Mouse (Mus musculus): ENCODE measurements around the gene Efna5. TPM values are rescaled to one million over a fixed set of nuclear protein-coding genes. Genes with fewer than 3 reads are reported as not detected.

Efna5 gene
- 65.2 and 70.3 TPM in 2 replicates for polyA plus RNA-seq (2014; fragmentation: Nextera tagmentation; extraction: Ambion mirVana)

DNA sequence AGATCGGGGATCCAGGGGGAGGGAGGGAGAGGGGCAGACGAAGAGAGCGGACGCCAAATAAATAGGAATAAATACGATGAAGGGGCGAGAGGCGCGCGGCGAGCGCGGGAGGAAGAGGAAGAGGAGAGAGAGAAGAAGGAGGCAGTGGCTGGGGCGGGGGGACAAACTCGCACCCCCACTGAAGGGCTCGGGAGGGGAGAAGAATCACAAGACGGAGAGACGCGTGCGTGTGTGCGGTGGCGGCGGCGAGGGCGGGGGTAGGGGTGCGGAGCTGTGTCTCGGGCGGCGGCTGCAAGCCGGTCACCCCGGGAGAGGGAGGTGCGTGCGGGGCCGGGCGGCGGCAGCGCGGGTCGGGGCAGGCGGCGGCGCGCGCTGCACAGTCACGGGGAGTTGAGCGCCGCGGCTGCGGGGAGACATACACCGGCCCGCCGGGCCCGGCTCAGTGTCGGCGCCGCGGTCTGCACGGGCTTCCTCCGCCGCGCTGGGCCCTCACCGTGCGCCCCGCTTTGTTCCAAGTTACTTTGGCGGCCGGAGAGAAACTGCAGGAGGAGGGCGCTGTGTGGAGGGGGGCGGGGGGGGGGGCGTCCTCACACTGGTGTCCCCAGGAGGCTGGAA, at the start of gene Efna5:
Gene Efna5 (minus strand): TSS at position 142 of the 615 bp plus-strand sequence.
- no peaks in the 10 kb centered on the region for H3K36me3 ChIP-seq (replicated peaks; ENCODE audit: control insufficient read depth, insufficient read depth, low read depth, low read length)
- WGBS = 2% methylated on average over 30 of the region's 68 CpGs
- peak within 1 kb of the TSS; percentile 96 for H3K9ac ChIP-seq (replicated peaks; ENCODE audit: low read length)
- peak; percentile 16; the same call in 1 of the 2 replicates for ATAC-seq (replicated peaks; ENCODE audit: insufficient number of reproducible peaks, low FRiP score, low TSS enrichment, low read depth)
- H3K27ac ChIP-seq (replicated peaks; ENCODE audit: low read depth, low read length) = peak within 1 kb of the TSS; percentile 74
- H3K4me1 ChIP-seq (ENCODE audit: control insufficient read depth, insufficient read depth, low read length) = no peaks in the 10 kb centered on the region
- H3K4me2 ChIP-seq (ENCODE audit: low read depth, low read length) = peak within 1 kb of the TSS; percentile 89
- H3K27me3 ChIP-seq (ENCODE audit: control insufficient read depth, insufficient read depth, low read length) = no peaks in the 10 kb centered on the region
- DNase-seq (ENCODE audit: low spot score) = peak; percentile 58
- H3K9me3 ChIP-seq (replicated peaks; ENCODE audit: control insufficient read depth, low read length) = no peaks in the 10 kb centered on the region
- H3K4me3 ChIP-seq (ENCODE audit: low read depth, low read length) = peak within 1 kb of the TSS; percentile 94

- Histone ChIP-seq H3K4me3 (ENCODE audit: low read depth, low read length) (no peak overlapping the region), H3K4me2 (ENCODE audit: low read depth, low read length) (no peak overlapping the region), H3K27ac (replicated peaks; ENCODE audit: low read depth, low read length) (no peak overlapping the region), H3K27me3 (ENCODE audit: control insufficient read depth, insufficient read depth, low read length) (no peaks in the 10 kb centered on the region), H3K9ac (replicated peaks; ENCODE audit: low read length) (no peak overlapping the region), H3K4me1 (ENCODE audit: control insufficient read depth, insufficient read depth, low read length) (no peaks in the 10 kb centered on the region), H3K36me3 (replicated peaks; ENCODE audit: control insufficient read depth, insufficient read depth, low read depth, low read length) (no peaks in the 10 kb centered on the region), H3K9me3 (replicated peaks; ENCODE audit: control insufficient read depth, low read length) (no peaks in the 10 kb centered on the region)
- WGBS = 82% methylated on average over 4 of the region's 4 CpGs
- no peak for DNase-seq (ENCODE audit: low spot score)
- ATAC-seq (replicated peaks; ENCODE audit: insufficient number of reproducible peaks, low FRiP score, low TSS enrichment, low read depth) = no peak
Observed at GRCm38 (mm10) chr17:62915304-62915703, 34.2 kb upstream of the Efna5 start.

DNA sequence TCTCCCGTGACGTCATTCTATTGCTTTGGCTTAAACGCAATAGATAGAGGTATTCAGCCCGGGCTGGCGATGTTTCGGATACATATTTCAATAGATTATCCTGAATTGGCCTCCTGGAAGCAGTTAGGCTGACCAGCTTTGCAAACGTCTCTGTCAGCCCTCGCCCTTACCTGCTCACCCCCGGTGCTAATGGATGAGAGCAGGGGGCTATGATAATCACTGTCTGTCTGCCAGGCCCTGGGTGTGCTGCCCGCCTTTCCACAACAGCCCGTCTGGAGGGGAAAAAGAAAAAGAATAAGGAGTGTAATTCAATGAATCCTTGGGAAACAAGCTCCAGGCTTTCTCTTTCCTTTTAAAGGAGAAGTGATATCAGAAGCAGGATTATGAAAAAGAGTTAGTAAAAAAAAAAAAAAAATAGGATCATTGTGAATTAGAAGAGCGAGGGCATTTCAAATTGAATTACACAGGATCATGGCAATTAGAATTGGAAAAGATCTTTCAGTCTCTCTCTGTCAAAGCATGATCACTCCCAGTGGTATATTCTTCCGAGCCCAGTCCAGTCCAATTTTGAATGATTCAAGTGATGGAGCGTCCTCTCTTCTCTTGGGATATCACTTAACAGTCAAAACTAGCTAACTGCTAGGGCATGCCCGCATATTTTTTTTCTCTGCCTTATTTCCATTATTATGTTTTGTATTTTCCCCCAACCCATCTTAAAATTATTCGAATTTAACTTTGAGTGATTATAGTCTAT, 24.8 kb upstream of the Efna5 start:
- Histone ChIP-seq H3K4me3 (ENCODE audit: low read depth, low read length) (no peak overlapping the region), H3K27ac (replicated peaks; ENCODE audit: low read depth, low read length) (no peak overlapping the region), H3K27me3 (ENCODE audit: control insufficient read depth, insufficient read depth, low read length) (no peaks in the 10 kb centered on the region), H3K4me1 (ENCODE audit: control insufficient read depth, insufficient read depth, low read length) (no peaks in the 10 kb centered on the region), H3K9me3 (replicated peaks; ENCODE audit: control insufficient read depth, low read length) (no peaks in the 10 kb centered on the region), H3K4me2 (ENCODE audit: low read depth, low read length) (no peak overlapping the region), H3K36me3 (replicated peaks; ENCODE audit: control insufficient read depth, insufficient read depth, low read depth, low read length) (no peaks in the 10 kb centered on the region), H3K9ac (replicated peaks; ENCODE audit: low read length) (no peak overlapping the region)
- 51% methylated on average over 16 of the region's 16 CpGs for WGBS
- DNase-seq (ENCODE audit: low spot score) = no peak
- 0 out of 2 replicates have a peak, but pooled peaks have one; percentile 65 for ATAC-seq (replicated peaks; ENCODE audit: insufficient number of reproducible peaks, low FRiP score, low TSS enrichment, low read depth)

GRCm38 (mm10) chr17:62899066-62899465, 17.9 kb upstream of the Efna5 start:
- ATAC-seq (replicated peaks; ENCODE audit: insufficient number of reproducible peaks, low FRiP score, low TSS enrichment, low read depth) (no peak), DNase-seq (ENCODE audit: low spot score) (no peak)
- Histone ChIP-seq H3K4me1 (ENCODE audit: control insufficient read depth, insufficient read depth, low read length) (no peaks in the 10 kb centered on the region), H3K27ac (replicated peaks; ENCODE audit: low read depth, low read length) (no peak overlapping the region), H3K36me3 (replicated peaks; ENCODE audit: control insufficient read depth, insufficient read depth, low read depth, low read length) (no peaks in the 10 kb centered on the region), H3K9me3 (replicated peaks; ENCODE audit: control insufficient read depth, low read length) (no peaks in the 10 kb centered on the region), H3K4me3 (ENCODE audit: low read depth, low read length) (no peak overlapping the region), H3K4me2 (ENCODE audit: low read depth, low read length) (no peak overlapping the region), H3K27me3 (ENCODE audit: control insufficient read depth, insufficient read depth, low read length) (no peaks in the 10 kb centered on the region), H3K9ac (replicated peaks; ENCODE audit: low read length) (no peak overlapping the region)
- 68% methylated on average over 6 of the region's 6 CpGs for WGBS

DNA sequence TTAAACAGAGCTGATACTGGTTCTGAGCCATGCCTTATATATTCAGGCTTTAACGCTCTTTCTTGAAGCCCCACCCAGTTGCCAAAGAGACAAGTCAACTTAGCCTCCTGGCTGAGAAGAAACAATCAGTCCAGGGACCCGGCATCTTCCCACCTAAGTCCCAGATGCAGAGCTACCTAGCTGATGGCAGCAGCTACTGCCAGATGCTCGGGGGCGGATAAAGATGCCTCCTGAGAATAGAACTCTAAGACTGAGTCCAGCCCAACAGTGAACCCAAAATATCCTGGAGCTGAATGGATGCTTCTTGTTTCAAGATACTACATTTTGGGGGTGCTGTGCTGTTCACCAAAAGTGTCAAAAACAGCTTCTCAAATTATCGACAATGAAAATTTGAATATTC, 8.9 kb upstream of the Efna5 start:
- no peak for ATAC-seq (replicated peaks; ENCODE audit: insufficient number of reproducible peaks, low FRiP score, low TSS enrichment, low read depth)
- Histone ChIP-seq H3K9ac (replicated peaks; ENCODE audit: low read length) (no peak overlapping the region), H3K27me3 (ENCODE audit: control insufficient read depth, insufficient read depth, low read length) (no peaks in the 10 kb centered on the region), H3K27ac (replicated peaks; ENCODE audit: low read depth, low read length) (no peak overlapping the region), H3K4me1 (ENCODE audit: control insufficient read depth, insufficient read depth, low read length) (no peaks in the 10 kb centered on the region), H3K4me2 (ENCODE audit: low read depth, low read length) (no peak overlapping the region), H3K36me3 (replicated peaks; ENCODE audit: control insufficient read depth, insufficient read depth, low read depth, low read length) (no peaks in the 10 kb centered on the region), H3K9me3 (replicated peaks; ENCODE audit: control insufficient read depth, low read length) (no peaks in the 10 kb centered on the region), H3K4me3 (ENCODE audit: low read depth, low read length) (no peak overlapping the region)
- 84% methylated on average over 5 of the region's 5 CpGs for WGBS
- no peak for DNase-seq (ENCODE audit: low spot score)

GRCm38 (mm10) chr17:62884129-62884506, 3.0 kb upstream of the Efna5 start:
- Histone ChIP-seq H3K36me3 (replicated peaks; ENCODE audit: control insufficient read depth, insufficient read depth, low read depth, low read length) (no peaks in the 10 kb centered on the region), H3K4me2 (ENCODE audit: low read depth, low read length) (peak overlapping the region; percentile 87), H3K4me3 (ENCODE audit: low read depth, low read length) (peak overlapping the region; percentile 94), H3K27me3 (ENCODE audit: control insufficient read depth, insufficient read depth, low read length) (no peaks in the 10 kb centered on the region), H3K9ac (replicated peaks; ENCODE audit: low read length) (peak overlapping the region; percentile 49), H3K4me1 (ENCODE audit: control insufficient read depth, insufficient read depth, low read length) (no peaks in the 10 kb centered on the region), H3K9me3 (replicated peaks; ENCODE audit: control insufficient read depth, low read length) (no peaks in the 10 kb centered on the region), H3K27ac (replicated peaks; ENCODE audit: low read depth, low read length) (peak overlapping the region; percentile 60)
- ATAC-seq (replicated peaks; ENCODE audit: insufficient number of reproducible peaks, low FRiP score, low TSS enrichment, low read depth) (peak; percentile 19; the same call in 1 of the 2 replicates), DNase-seq (ENCODE audit: low spot score) (peak; percentile 92)
- under 1% methylated on average over 16 of the region's 16 CpGs for WGBS

DNA sequence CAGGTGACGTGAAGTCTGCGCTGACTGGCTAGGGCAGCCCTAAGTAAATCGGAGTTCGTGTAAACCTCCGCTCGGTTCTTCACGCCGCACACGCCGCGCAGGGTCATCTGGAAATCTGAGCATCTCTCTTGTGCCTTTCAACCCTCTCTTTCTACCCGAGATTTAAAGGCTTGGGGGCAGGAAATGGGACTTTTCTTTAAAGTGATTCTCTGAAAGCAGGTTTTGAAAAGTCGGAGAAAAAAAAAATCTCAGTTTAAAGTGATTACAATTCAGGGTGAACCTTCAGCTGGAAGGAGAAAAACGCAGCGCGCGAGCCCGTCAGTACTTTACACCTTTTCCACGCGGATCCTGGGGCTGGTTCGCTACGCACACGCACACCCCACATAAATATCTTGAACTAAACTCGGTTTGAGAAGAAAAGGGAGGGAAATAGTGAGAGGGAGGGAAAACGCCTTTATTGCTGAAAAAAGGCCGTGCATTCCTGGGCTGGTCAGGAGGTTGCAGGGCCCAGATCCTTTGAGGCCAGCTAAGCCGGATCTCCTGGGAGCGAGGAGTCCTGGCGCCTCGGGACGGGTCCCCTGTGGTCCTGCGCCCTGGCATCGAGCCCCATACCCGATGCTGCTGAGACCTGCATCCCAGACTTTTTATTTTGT, 2.5 kb upstream of the Efna5 start:
- Histone ChIP-seq H3K27ac (replicated peaks; ENCODE audit: low read depth, low read length) (peak overlapping the region; percentile 60), H3K4me3 (ENCODE audit: low read depth, low read length) (peak overlapping the region; percentile 94), H3K36me3 (replicated peaks; ENCODE audit: control insufficient read depth, insufficient read depth, low read depth, low read length) (no peaks in the 10 kb centered on the region), H3K4me2 (ENCODE audit: low read depth, low read length) (peak overlapping the region; percentile 87), H3K9me3 (replicated peaks; ENCODE audit: control insufficient read depth, low read length) (no peaks in the 10 kb centered on the region), H3K9ac (replicated peaks; ENCODE audit: low read length) (peak overlapping the region; percentile 49), H3K4me1 (ENCODE audit: control insufficient read depth, insufficient read depth, low read length) (no peaks in the 10 kb centered on the region), H3K27me3 (ENCODE audit: control insufficient read depth, insufficient read depth, low read length) (no peaks in the 10 kb centered on the region)
- DNase-seq (ENCODE audit: low spot score) = no peak
- 0 out of 2 replicates have a peak, but pooled peaks have one; percentile 20 for ATAC-seq (replicated peaks; ENCODE audit: insufficient number of reproducible peaks, low FRiP score, low TSS enrichment, low read depth)
- WGBS = under 1% methylated on average over 34 of the region's 34 CpGs
